Mouse (Mus musculus) telencephalon, adult 2 months (tissue): ENCODE measurements around the gene Ccp110.

Experiments
- DNase-seq: peaks from one replicate; pipeline ENCODE4 v3.0.0-alpha.2; 2011; ENCODE audit warnings: low read depth, low spot score

The Ccp110 gene

GRCm38 (mm10) chr7:118725459-118725858 lies 13.1 kb downstream of the Ccp110 start:
- no peak for DNase-seq

GRCm38 (mm10) chr7:118728846-118729587 lies 16.7 kb downstream of the Ccp110 start:
- DNase-seq: no peak

GRCm38 (mm10) chr7:118731781-118732180 lies 19.4 kb downstream of the Ccp110 start:
- DNase-seq: no peak

- DNase-seq: no peak
These were observed 20.9 kb downstream of the Ccp110 start for GRCm38 (mm10) chr7:118733225-118733624.

GRCm38 (mm10) chr7:118738730-118739129 lies 26.4 kb downstream of the Ccp110 start:
- no peak for DNase-seq

GRCm38 (mm10) chr7:118739975-118740531 lies 27.7 kb downstream of the Ccp110 start, which contains the start of gene Vps35l:
TSS of gene Vps35l (plus strand) at chr7:118740226.
- peak; percentile 69 for DNase-seq

- DNase-seq: peak; percentile 98
These were observed 28.4 kb downstream of the Ccp110 start for GRCm38 (mm10) chr7:118740532-118741338.

- DNase-seq: no peak
These were observed 29.9 kb downstream of the Ccp110 start for GRCm38 (mm10) chr7:118742278-118742677.

GRCm38 (mm10) chr7:118744766-118745165 lies 32.4 kb downstream of the Ccp110 start:
- DNase-seq: no peak

GRCm38 (mm10) chr7:118747891-118748672 lies 35.7 kb downstream of the Ccp110 start:
- DNase-seq: no peak

GRCm38 (mm10) chr7:118749706-118750105 lies 37.4 kb downstream of the Ccp110 start:
- DNase-seq: no peak

GRCm38 (mm10) chr7:118751625-118752024 lies 39.3 kb downstream of the Ccp110 start:
- DNase-seq: no peak

- no peak for DNase-seq
These were observed 43.4 kb downstream of the Ccp110 start for GRCm38 (mm10) chr7:118755756-118756155.

GRCm38 (mm10) chr7:118756490-118757265 lies 44.3 kb downstream of the Ccp110 start:
- no peak for DNase-seq

GRCm38 (mm10) chr7:118758369-118758768 lies 46.0 kb downstream of the Ccp110 start:
- DNase-seq: no peak

- no peak for DNase-seq
These were observed 47.0 kb downstream of the Ccp110 start for GRCm38 (mm10) chr7:118759372-118759771.

GRCm38 (mm10) chr7:118763939-118764338 lies 51.6 kb downstream of the Ccp110 start:
- no peak for DNase-seq

GRCm38 (mm10) chr7:118764725-118765124 lies 52.4 kb downstream of the Ccp110 start:
- no peak for DNase-seq

- DNase-seq: no peak
These were observed 53.3 kb downstream of the Ccp110 start for GRCm38 (mm10) chr7:118765604-118766003.

GRCm38 (mm10) chr7:118766119-118766833 lies 53.9 kb downstream of the Ccp110 start:
- DNase-seq: peak; percentile 76
